Mouse (Mus musculus): ENCODE data around the gene Gm6377. TPM values are rescaled to one million over a fixed set of nuclear protein-coding genes. Genes with fewer than 3 reads are reported as not detected.

The Gm6377 gene
- total RNA-seq (2021) = under 1 TPM; 0.10 to 0.13 TPM
- long read RNA-seq, experiment 1 = 0 reads
- long read RNA-seq, experiment 2 = 0 reads

GRCm38 (mm10) chrX:109196468-109196867, at the start of gene Gm6377:
Gm6377 (plus strand) TSS chrX:109196756.
- DNase-seq = peak in 1 of 2 experiments; percentile 2

- no peak for DNase-seq
Measured at GRCm38 (mm10) chrX:109147108-109147507, 49.4 kb upstream of the Gm6377 start.

GRCm38 (mm10) chrX:109151228-109151627, 45.3 kb upstream of the Gm6377 start:
- DNase-seq = no peak

- no peak for DNase-seq
Measured at GRCm38 (mm10) chrX:109160326-109160725, 36.2 kb upstream of the Gm6377 start.

- DNase-seq = no peak
Measured at GRCm38 (mm10) chrX:109160901-109161300, 35.7 kb upstream of the Gm6377 start.

- DNase-seq = no peak
Measured at GRCm38 (mm10) chrX:109175038-109175437, 21.5 kb upstream of the Gm6377 start.

- no peak for DNase-seq
Measured at GRCm38 (mm10) chrX:109175470-109175869, 21.1 kb upstream of the Gm6377 start.

- DNase-seq = no peak
Measured at GRCm38 (mm10) chrX:109184706-109185478, 11.7 kb upstream of the Gm6377 start.

- DNase-seq = peak in 1 of 2 experiments; percentile 25
Measured at GRCm38 (mm10) chrX:109189607-109190006, 6.9 kb upstream of the Gm6377 start.

GRCm38 (mm10) chrX:109190969-109191368, 5.6 kb upstream of the Gm6377 start:
- DNase-seq = peak; percentile 49 to 72

- DNase-seq = peak; percentile 22 to 71
Measured at GRCm38 (mm10) chrX:109191436-109191835, 5.1 kb upstream of the Gm6377 start.

- DNase-seq = no peak
Measured at GRCm38 (mm10) chrX:109207843-109208242, 11.3 kb downstream of the Gm6377 start.

GRCm38 (mm10) chrX:109228720-109229119, 32.2 kb downstream of the Gm6377 start:
- no peak for DNase-seq

- no peak for DNase-seq
Measured at GRCm38 (mm10) chrX:109235383-109236036, 39.0 kb downstream of the Gm6377 start.

- DNase-seq = peak in 1 of 2 experiments; percentile 26
Measured at GRCm38 (mm10) chrX:109238163-109238562, 41.6 kb downstream of the Gm6377 start.

Other genes starting within 250 kb of the Gm6377 start
- gene Hmgn5, start 183.4 kb upstream of the Gm6377 start, total RNA-seq (2021) = 10 to 100 TPM in 1 of 2 experiments, 1 to 10 TPM in 1; 8.8 to 11.8 TPM
- gene Sh3bgrl, start 101.4 kb upstream of the Gm6377 start, total RNA-seq (2021) = 10 to 100 TPM; 30.5 to 37.4 TPM